Mouse (Mus musculus): Measurements from ENCODE around the gene Ngfr. TPM values are rescaled to one million over a fixed set of nuclear protein-coding genes. Genes with fewer than 3 reads are reported as not detected.

Ngfr gene
- not detected for total RNA-seq (2023)

GRCm38 (mm10) chr11:95587423-95587951 lies at the start of gene Ngfr:
Gene Ngfr (minus strand): TSS chr11:95587735.

Other genes starting within 250 kb of the Ngfr start
- 10 to 100 TPM; 37.3 to 39.4 TPM for gene Slc35b1, start 203.0 kb downstream of the Ngfr start, total RNA-seq (2023)
- gene Spop, start 173.7 kb downstream of the Ngfr start, total RNA-seq (2023), result 100 to 1,000 TPM in 1 of 2 experiments, 10 to 100 TPM in 1; 98.9 to 115 TPM
- not detected for gene Nxph3, start 73.2 kb downstream of the Ngfr start, total RNA-seq (2023)
- 10 to 100 TPM; 22.3 to 34.8 TPM for gene Phb, start 79.2 kb upstream of the Ngfr start, total RNA-seq (2023)
- 10 to 100 TPM; 57.8 to 64.9 TPM for gene Zfp652, start 124.9 kb upstream of the Ngfr start, total RNA-seq (2023)
- gene B130006D01Rik, start 135.9 kb upstream of the Ngfr start, total RNA-seq (2023), result 1 to 10 TPM; 3.0 to 5.0 TPM
- 100 to 1,000 TPM; 116 to 159 TPM for gene Phospho1, start 236.8 kb upstream of the Ngfr start, total RNA-seq (2023)
- gene Gngt2, start 249.5 kb upstream of the Ngfr start, total RNA-seq (2023), result 10 to 100 TPM; 29.8 to 38.9 TPM

All from neutrophil, adult 83 days (primary cell).